Mouse (Mus musculus) heart, embryonic 16.5 days (tissue): ENCODE data around the gene Lrrc1. TPM values are rescaled to one million over a fixed set of nuclear protein-coding genes. Genes with fewer than 3 reads are reported as not detected.

Experiments used
- ATAC-seq: fragments of 200-750 bp; cut with Nextera tagmentation; replicated peaks from 2 replicates; pipeline ENCODE4 v1.8.0; 2017; ENCODE audit warnings: moderate number of reproducible peaks; ENCODE audit not compliant: insufficient read depth, low FRiP score; ENCODE audit errors: extremely low read depth
- H3K27ac ChIP-seq: fragments of 300-500 bp; sonication (generic); 2 replicates; pipeline ENCODE4 v1.5.1; 2014; ENCODE audit warnings: mild to moderate bottlenecking, low read length, control low read depth, moderate library complexity
- H3K27me3 ChIP-seq: fragments of 300-500 bp; sonication (generic); 2 replicates; pipeline ENCODE4 v1.6.1; 2014; ENCODE audit warnings: low read length, mixed read lengths; ENCODE audit not compliant: control insufficient read depth, insufficient read depth
- H3K36me3 ChIP-seq: fragments of 300-500 bp; sonication (generic); 2 replicates; pipeline ENCODE4 v1.6.1; 2014; ENCODE audit not compliant: control insufficient read depth, insufficient read depth
- H3K4me1 ChIP-seq: fragments of 300-500 bp; sonication (generic); 2 replicates; pipeline ENCODE4 v1.6.1; 2014; ENCODE audit warnings: low read length, mixed read lengths; ENCODE audit not compliant: control insufficient read depth, insufficient read depth
- H3K4me2 ChIP-seq: fragments of 300-500 bp; sonication (generic); 2 replicates; pipeline ENCODE4 v1.6.1; 2014; ENCODE audit warnings: low read depth, mild to moderate bottlenecking, control low read depth, low read length
- H3K4me3 ChIP-seq: fragments of 300-500 bp; sonication (generic); 2 replicates; pipeline ENCODE4 v1.5.1; 2014; ENCODE audit warnings: mild to moderate bottlenecking, control low read depth, low read length
- H3K9ac ChIP-seq: fragments of 300-500 bp; sonication (generic); 2 replicates; pipeline ENCODE4 v1.6.1; 2014; ENCODE audit warnings: low read length, control low read depth
- H3K9me3 ChIP-seq: fragments of 300-500 bp; sonication (generic); replicated peaks from 2 replicates; pipeline ENCODE4 v1.6.1; 2016; ENCODE audit warnings: low read length; ENCODE audit not compliant: control insufficient read depth
- WGBS: fragments of 180-500 bp; shearing (Covaris S2); extraction: QIAGEN DNeasy Blood & Tissue Kit; methylation state at CpG from one replicate; pipeline ENCODE4 v1.1.7; 2014; 5-methylcytosine and 5-hydroxymethylcytosine counted together
- polyA plus RNA-seq: library from polyadenylated mRNA; unstranded; fragments of >200 nt; fragmentation: Nextera tagmentation; extraction: Ambion mirVana; gene quantifications from 2 replicates; pipeline ENCODE4 v1.2.1, GENCODE M21; 2015

Lrrc1 gene
- polyA plus RNA-seq, 1 experiment from 2014 or later: 23.6 TPM

GRCm38 (mm10) chr9:77419501-77420199 is 125.0 kb downstream of the Lrrc1 start:
- H3K9ac ChIP-seq: no peak overlapping the region
- no peaks in the 10 kb centered on the region for H3K9me3 ChIP-seq
- H3K27me3 ChIP-seq: no peaks in the 10 kb centered on the region
- peak; percentile 79 for ATAC-seq
- H3K4me3 ChIP-seq: no peak overlapping the region
- H3K36me3 ChIP-seq: no peaks in the 10 kb centered on the region
- peaks cover 12% of the 10 kb centered on the region for H3K4me1 ChIP-seq
- no peak overlapping the region for H3K4me2 ChIP-seq
- H3K27ac ChIP-seq: peak overlapping the region; percentile 81
- WGBS: 42% methylated on average over 9 of the region's 9 CpGs

GRCm38 (mm10) chr9:77418800-77419199 is 125.9 kb downstream of the Lrrc1 start:
- no peaks in the 10 kb centered on the region for H3K36me3 ChIP-seq
- H3K4me2 ChIP-seq: 0 out of 2 replicates have a peak overlapping the region, but pooled peaks have one; percentile 1
- H3K27me3 ChIP-seq: no peaks in the 10 kb centered on the region
- ATAC-seq: no peak
- H3K27ac ChIP-seq: peak overlapping the region; percentile 81
- H3K9me3 ChIP-seq: no peaks in the 10 kb centered on the region
- WGBS: 63% methylated on average over 2 of the region's 2 CpGs
- no peak overlapping the region for H3K9ac ChIP-seq
- H3K4me3 ChIP-seq: no peak overlapping the region
- H3K4me1 ChIP-seq: peaks cover 13% of the 10 kb centered on the region

DNA sequence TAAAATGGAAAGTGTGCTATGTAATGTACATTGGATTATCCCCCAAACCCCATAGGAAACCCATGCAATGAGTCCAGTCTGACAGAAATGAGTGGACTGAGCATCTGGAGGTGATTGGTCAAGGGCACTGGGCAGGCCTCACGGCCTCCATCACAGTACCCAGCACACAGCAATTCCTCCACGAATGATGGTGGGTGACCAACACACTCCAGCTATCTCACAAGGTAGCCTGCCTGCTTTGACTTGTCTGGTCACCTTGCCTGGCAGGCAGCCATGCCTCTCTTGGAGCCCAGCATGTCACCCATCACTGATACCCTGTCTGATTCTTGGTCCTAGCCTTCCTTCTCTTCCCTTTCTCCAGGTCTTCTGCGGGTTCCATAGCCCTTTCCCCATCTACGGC is 128.2 kb downstream of the Lrrc1 start:
- 81% methylated on average over 4 of the region's 4 CpGs for WGBS
- no peak overlapping the region for H3K4me2 ChIP-seq

GRCm38 (mm10) chr9:77416002-77416401 is 128.7 kb downstream of the Lrrc1 start:
- ATAC-seq: no peak
- Histone ChIP-seq H3K4me2 (no peak overlapping the region), H3K27me3 (no peaks in the 10 kb centered on the region), H3K36me3 (no peaks in the 10 kb centered on the region), H3K4me1 (peaks cover 34% of the 10 kb centered on the region), H3K27ac (no peak overlapping the region), H3K9ac (no peak overlapping the region), H3K9me3 (no peaks in the 10 kb centered on the region), H3K4me3 (no peak overlapping the region)
- 91% methylated on average over 7 of the region's 7 CpGs for whole genome bisulfite sequencing

More for the DNA sequence above, 128.2 kb downstream of the Lrrc1 start:
- H3K27me3 ChIP-seq: no peaks in the 10 kb centered on the region
- no peak overlapping the region for H3K27ac ChIP-seq
- no peak overlapping the region for H3K9ac ChIP-seq
- peaks cover 32% of the 10 kb centered on the region for H3K4me1 ChIP-seq
- no peaks in the 10 kb centered on the region for H3K9me3 ChIP-seq
- no peak overlapping the region for H3K4me3 ChIP-seq
- H3K36me3 ChIP-seq: no peaks in the 10 kb centered on the region
- no peak for ATAC-seq

DNA sequence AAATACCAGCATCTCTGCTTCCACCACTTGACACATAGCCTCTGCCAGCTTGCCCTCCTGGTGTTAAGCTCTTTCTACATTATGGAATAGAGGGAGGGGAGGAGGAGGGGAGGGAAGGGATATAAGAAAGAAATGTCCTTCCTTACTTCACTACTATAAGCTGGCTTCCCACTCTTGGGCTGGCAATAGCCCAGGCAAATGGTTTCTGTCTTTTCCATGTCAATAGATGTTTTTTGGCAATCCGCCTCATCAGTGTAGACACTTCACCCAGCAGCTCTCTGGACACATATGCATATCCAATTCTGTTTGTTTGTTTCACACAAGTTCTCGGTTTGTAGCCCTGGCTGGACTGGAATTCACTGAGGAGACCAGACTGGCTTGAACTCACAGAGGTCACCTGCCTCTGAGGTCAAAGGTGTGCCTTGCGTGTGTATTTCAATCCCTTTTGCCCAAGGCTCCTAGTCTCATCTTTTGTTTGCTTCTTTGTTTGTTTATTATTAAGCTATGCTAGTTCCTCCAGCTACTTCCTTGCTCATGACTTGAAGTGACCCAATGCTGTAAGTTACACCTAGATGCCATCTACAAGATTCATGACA is 132.7 kb downstream of the Lrrc1 start:
- peaks cover 26% of the 10 kb centered on the region for H3K4me1 ChIP-seq
- H3K27ac ChIP-seq: peak overlapping the region; percentile 27; the same call in 1 of the 2 replicates
- no peak overlapping the region for H3K9ac ChIP-seq
- no peaks in the 10 kb centered on the region for H3K36me3 ChIP-seq
- no peak for ATAC-seq
- WGBS: 62% methylated on average over 3 of the region's 3 CpGs
- no peaks in the 10 kb centered on the region for H3K9me3 ChIP-seq
- no peak overlapping the region for H3K4me3 ChIP-seq
- H3K27me3 ChIP-seq: no peaks in the 10 kb centered on the region
- H3K4me2 ChIP-seq: no peak overlapping the region

DNA sequence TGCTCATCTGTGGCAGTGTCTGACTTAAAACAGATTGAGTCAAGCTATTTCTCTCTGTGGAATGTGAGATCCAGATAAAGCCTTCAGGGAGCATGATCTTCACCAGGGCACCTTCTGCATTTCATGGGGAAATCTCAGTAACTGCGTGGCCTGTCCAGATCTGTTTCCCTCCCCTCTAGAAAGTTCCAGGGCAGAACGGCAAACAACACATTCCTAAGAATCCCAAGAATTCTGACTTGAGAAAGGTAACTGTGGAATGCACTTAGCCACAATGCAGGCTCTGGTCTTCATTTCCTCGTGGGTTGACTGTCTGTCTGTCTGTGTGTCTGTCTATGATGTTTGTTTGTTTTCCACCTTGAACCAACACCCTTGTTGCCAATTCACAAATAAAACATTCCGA is 133.7 kb downstream of the Lrrc1 start:
- no peak overlapping the region for H3K9ac ChIP-seq
- H3K36me3 ChIP-seq: no peaks in the 10 kb centered on the region
- no peaks in the 10 kb centered on the region for H3K9me3 ChIP-seq
- no peaks in the 10 kb centered on the region for H3K27me3 ChIP-seq
- peaks cover 26% of the 10 kb centered on the region for H3K4me1 ChIP-seq
- H3K27ac ChIP-seq: no peak overlapping the region
- WGBS: 32% methylated on average over 4 of the region's 4 CpGs
- no peak overlapping the region for H3K4me2 ChIP-seq
- H3K4me3 ChIP-seq: no peak overlapping the region
- no peak for ATAC-seq

DNA sequence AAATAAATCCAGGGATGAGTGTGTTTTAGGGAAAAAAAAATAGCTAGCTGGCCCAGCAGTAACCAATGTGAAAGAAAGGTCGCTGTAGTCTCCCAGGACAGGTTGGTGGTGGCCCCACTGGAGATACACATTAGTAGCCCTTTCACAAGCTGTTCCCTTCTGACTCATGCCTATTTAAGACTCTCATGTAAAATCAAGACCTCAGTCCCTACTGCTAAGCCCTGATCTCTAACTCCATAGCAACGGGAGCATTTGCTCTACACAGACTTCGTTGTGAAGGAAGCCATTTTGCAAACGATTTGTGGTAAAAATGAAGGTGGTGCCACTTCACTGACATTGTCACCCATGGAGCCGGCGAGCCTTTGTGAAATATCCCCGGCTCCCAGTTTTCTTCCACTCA is 134.1 kb downstream of the Lrrc1 start:
- H3K4me1 ChIP-seq: peaks cover 26% of the 10 kb centered on the region
- H3K9me3 ChIP-seq: no peaks in the 10 kb centered on the region
- H3K9ac ChIP-seq: no peak overlapping the region
- H3K27ac ChIP-seq: no peak overlapping the region
- H3K36me3 ChIP-seq: no peaks in the 10 kb centered on the region
- ATAC-seq: no peak
- no peak overlapping the region for H3K4me2 ChIP-seq
- H3K4me3 ChIP-seq: no peak overlapping the region
- 54% methylated on average over 7 of the region's 7 CpGs for WGBS
- H3K27me3 ChIP-seq: no peaks in the 10 kb centered on the region

GRCm38 (mm10) chr9:77408053-77408603 is 136.5 kb downstream of the Lrrc1 start:
- no peak overlapping the region for H3K4me2 ChIP-seq
- H3K36me3 ChIP-seq: no peaks in the 10 kb centered on the region
- H3K27me3 ChIP-seq: no peaks in the 10 kb centered on the region
- no peak overlapping the region for H3K9ac ChIP-seq
- peaks cover 19% of the 10 kb centered on the region for H3K4me1 ChIP-seq
- ATAC-seq: no peak
- 38% methylated on average over 6 of the region's 6 CpGs for WGBS
- no peak overlapping the region for H3K4me3 ChIP-seq
- no peaks in the 10 kb centered on the region for H3K9me3 ChIP-seq
- no peak overlapping the region for H3K27ac ChIP-seq

- no peaks in the 10 kb centered on the region for H3K9me3 ChIP-seq
- H3K4me2 ChIP-seq: no peak overlapping the region
- H3K27me3 ChIP-seq: no peaks in the 10 kb centered on the region
- WGBS: 60% methylated on average over 7 of the region's 7 CpGs
- ATAC-seq: no peak
- no peaks in the 10 kb centered on the region for H3K36me3 ChIP-seq
- H3K4me3 ChIP-seq: no peak overlapping the region
- H3K4me1 ChIP-seq: peaks cover 10% of the 10 kb centered on the region
- H3K9ac ChIP-seq: no peak overlapping the region
- no peak overlapping the region for H3K27ac ChIP-seq
These were observed 137.8 kb downstream of the Lrrc1 start for GRCm38 (mm10) chr9:77406906-77407305.
